Mouse (Mus musculus) gastrocnemius, postnatal 36 days (tissue): ENCODE results near the gene Olfr1254. TPM values are rescaled to one million over a fixed set of nuclear protein-coding genes. Genes with fewer than 3 reads are reported as not detected.

Source experiments
- DNase-seq, 2 experiments: peaks; one replicate each; pipeline ENCODE4 v3.0.0; 2022
- intact Hi-C: fragments of 180-260 bp; cut with DNase I; formaldehyde crosslinking; loops from one replicate; pipeline ENCODE4 v1.15.1; 2025
- long read RNA-seq, 2 experiments: library from polyadenylated mRNA; stranded (forward); transcript quantifications; one replicate each; pipeline ENCODE4 v2.0.0; 2021
- total RNA-seq, 2 experiments: library from RNA; stranded (reverse); gene quantifications; 2 replicates each; pipeline ENCODE4 v1.2.3; 2021

Olfr1254 gene
- not detected for total RNA-seq
- long read RNA-seq, experiment 1, result 0 reads
- long read RNA-seq, experiment 2, result 0 reads

DNA sequence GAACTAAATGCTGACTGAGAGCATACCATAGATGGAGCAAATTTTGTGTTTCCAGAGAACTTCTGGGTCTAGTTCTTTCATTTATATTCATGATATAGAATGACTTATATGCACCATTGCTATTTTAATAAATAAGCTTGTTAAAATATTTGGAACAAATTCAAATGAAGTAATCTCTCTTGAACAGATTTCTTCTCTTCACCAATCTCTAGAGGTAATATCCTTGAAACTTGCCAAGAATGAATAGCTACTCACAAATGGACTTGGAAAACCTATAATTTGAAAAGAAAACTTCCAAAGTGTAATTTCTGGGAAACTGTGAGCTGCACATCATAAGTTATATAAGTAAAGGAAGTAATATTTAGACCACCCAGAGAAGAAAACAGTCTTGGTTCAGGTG is at the start of gene Olfr1254:
Gene Olfr1254 (minus strand): TSS at position 101 of the 400 bp plus-strand sequence.
- intact Hi-C loops, result no loop called here
- DNase-seq, result no peak

DNA sequence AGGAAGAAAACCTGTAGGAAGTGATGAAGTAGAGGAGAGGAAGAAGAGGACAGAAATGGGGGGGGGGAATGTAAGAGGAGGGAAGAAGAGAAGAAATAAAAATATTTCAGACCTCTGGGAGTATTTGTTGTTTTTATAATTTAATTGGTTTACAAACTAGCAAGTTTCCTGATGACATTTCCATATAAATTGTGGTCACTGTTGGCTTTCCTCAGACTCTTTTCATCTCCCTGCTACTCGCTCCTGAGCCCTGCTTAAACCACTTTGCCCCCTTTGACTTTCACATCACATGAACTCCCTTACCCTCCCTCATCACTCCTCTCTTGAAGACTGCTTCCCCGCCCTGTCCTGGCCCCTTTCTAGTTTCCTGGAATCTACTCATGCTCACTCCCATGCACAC is 48.0 kb upstream of the Olfr1254 start, which contains the start of gene Olfr1256:
Gene Olfr1256 (minus strand): TSS at position 101 of the 400 bp plus-strand sequence.
- intact Hi-C loops, result no loop called here
- DNase-seq, result no peak

DNA sequence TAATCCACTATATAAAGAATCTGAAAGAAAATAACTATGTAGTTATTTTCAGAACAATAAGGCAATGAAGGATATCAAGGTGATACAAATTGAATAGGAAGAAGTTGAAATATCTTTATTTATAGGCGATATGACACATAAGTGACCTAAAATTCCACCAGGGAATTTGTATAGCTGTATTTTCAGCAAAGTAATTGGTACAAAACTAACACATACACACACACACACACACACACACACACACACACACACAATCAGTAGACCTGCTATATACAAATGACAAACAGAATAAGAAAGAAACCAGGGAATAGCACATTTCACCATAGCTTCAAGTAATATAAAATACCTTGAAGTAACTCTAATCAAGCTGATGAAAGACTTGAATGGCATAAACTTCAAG is 26.8 kb upstream of the Olfr1254 start:
- intact Hi-C loops, result no loop called here
- no peak for DNase-seq

DNA sequence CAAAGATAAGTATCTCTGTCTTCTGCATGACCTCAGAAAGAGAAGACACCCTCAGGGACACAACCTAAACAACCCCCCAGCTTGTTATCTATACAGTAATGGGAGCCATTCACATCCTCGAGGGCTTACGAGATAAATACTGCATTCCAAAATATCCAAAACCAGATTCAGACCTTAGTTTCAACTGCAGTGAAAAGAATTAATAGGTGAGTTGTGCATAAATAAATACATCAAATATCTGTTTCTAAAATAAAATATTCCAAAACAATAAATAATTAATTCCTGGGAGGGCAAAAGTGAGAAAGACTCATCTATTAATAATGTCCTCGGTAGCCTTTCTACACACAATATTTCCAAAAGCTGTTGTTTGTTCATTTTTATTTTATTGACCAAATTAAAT is 18.3 kb upstream of the Olfr1254 start, which contains the start of gene Olfr1255:
Gene Olfr1255 (plus strand): TSS at position 301 of the 400 bp plus-strand sequence.
- intact Hi-C loops, result no loop called here
- DNase-seq, result no peak

DNA sequence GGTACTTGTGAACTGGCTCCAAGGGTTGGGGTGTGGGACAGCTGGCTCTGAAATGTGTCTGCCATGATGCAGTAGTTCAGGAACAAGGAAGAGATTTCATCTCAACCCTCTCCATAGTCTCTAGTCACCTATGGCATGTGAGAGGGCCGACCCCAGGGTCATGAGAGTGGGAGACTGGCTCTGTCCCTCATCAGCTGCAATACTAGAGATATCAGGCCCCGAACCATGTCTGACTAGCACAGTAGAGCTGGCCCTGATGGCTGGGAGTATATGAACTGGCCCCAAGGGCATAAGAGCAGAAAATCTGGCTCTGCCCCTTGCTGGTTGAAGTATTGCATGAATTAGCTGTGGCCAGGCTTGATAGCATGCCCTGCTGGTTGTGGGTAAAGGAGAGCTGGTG is 17.3 kb upstream of the Olfr1254 start:
- intact Hi-C loops, result no loop called here
- no peak for DNase-seq

DNA sequence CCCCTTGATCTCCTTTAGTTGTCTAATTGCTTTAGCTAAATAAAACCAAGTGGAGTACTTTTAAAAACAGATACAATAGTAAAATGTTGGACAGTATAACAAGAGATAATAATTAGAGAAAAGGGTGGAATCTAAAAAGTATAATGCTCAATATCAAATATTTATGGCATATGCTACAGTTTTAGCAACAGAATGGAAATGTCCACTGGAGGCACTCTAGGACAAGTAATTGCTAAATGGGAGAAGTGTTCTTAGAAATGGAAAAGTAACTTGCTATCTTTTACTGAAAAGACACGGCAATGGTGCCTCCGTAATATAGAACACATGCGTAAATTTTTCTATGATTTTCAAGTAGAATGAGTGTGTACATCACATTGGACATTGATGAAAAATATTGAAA is 6.2 kb upstream of the Olfr1254 start:
- no peak for DNase-seq

DNA sequence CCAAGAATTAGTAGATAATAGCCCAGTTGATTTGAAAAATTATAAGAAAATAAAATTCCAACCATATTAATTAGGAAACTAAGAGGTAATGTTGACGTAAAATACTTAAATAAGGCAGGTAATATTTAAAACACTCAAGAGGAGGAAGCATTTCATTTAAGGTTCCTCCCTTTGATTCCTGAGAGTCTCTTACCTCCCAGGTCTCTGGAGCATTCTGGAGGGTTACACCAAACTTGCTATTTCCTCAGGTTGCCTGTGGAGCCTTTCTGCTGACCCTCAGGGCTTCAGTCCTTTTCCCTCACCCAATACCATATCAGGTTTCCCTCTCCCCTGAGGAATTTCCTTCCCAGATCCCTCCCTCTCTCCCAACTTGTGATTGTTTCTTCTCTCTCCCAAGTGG is 36.4 kb downstream of the Olfr1254 start, which contains the start of gene Olfr1253:
Gene Olfr1253 (minus strand): TSS at position 101 of the 400 bp plus-strand sequence.
- DNase-seq, result no peak
- intact Hi-C loops, result no loop called here

More for the DNA sequence above, 6.2 kb upstream of the Olfr1254 start:
- intact Hi-C loops, result no loop called here

Other genes with a start within 250 kb of the Olfr1254 start
- gene Olfr1245, start 215.2 kb downstream of the Olfr1254 start, total RNA-seq, result not detected
- gene Olfr1246, start 200.5 kb downstream of the Olfr1254 start, total RNA-seq, result not detected
- gene Olfr1247, start 179.5 kb downstream of the Olfr1254 start, total RNA-seq, result under 1 TPM in 1 of 2 experiments, not detected in 1; 0.05 TPM
- gene Olfr1248, start 175.4 kb downstream of the Olfr1254 start, total RNA-seq, result not detected
- gene Olfr1249, start 158.6 kb downstream of the Olfr1254 start, total RNA-seq, result not detected
- not detected for gene Olfr1250, start 132.2 kb downstream of the Olfr1254 start, total RNA-seq
- gene Olfr1251, start 121.7 kb downstream of the Olfr1254 start, total RNA-seq, result not detected
- not detected for gene Olfr1252, start 68.6 kb downstream of the Olfr1254 start, total RNA-seq
- gene Olfr1253, start 36.5 kb downstream of the Olfr1254 start, total RNA-seq, result not detected
- gene Olfr1255, start 18.4 kb upstream of the Olfr1254 start, total RNA-seq, result not detected
- gene Olfr1256, start 47.9 kb upstream of the Olfr1254 start, total RNA-seq, result not detected
- not detected for gene Olfr48, start 54.6 kb upstream of the Olfr1254 start, total RNA-seq
- gene Olfr1257, start 84.8 kb upstream of the Olfr1254 start, total RNA-seq, result not detected
- not detected for gene Olfr1258, start 133.7 kb upstream of the Olfr1254 start, total RNA-seq
- gene Olfr1259, start 155.0 kb upstream of the Olfr1254 start, total RNA-seq, result not detected
- not detected for gene Olfr1260, start 180.7 kb upstream of the Olfr1254 start, total RNA-seq
- gene Olfr1261, start 197.6 kb upstream of the Olfr1254 start, total RNA-seq, result not detected
- not detected for gene Olfr1262, start 206.5 kb upstream of the Olfr1254 start, total RNA-seq
- not detected for gene Olfr1263, start 218.5 kb upstream of the Olfr1254 start, total RNA-seq
- not detected for gene Olfr1264, start 232.0 kb upstream of the Olfr1254 start, total RNA-seq
- not detected for gene Olfr1265, start 241.7 kb upstream of the Olfr1254 start, total RNA-seq